Mouse (Mus musculus) lung, postnatal 4 days (tissue): Measurements from ENCODE around the gene Zfp74.
"Not testable (repeated sequence)": the region's sequence is repeated elsewhere in the genome, so short reads cannot be mapped to it uniquely, and the experiment has no call there.

Source experiments
- DNase-seq, 2 experiments: peaks; one replicate each; pipeline ENCODE4 v3.0.0; 2021

The Zfp74 gene

GRCm38 (mm10) chr7:29953513-29954401 is at the start of gene Zfp74:
Zfp74 (minus strand) TSS chr7:29954089.
- peak; percentile 81 to 85 for DNase-seq

- DNase-seq = no peak
Measured at GRCm38 (mm10) chr7:30000601-30001000, 46.7 kb upstream of the Zfp74 start.

- no peak for DNase-seq
Measured at GRCm38 (mm10) chr7:29995134-29995533, 41.2 kb upstream of the Zfp74 start.

- DNase-seq = no peak
Measured at GRCm38 (mm10) chr7:29993340-29993739, 39.5 kb upstream of the Zfp74 start.

- no peak for DNase-seq
Measured at GRCm38 (mm10) chr7:29992698-29993097, 38.8 kb upstream of the Zfp74 start.

GRCm38 (mm10) chr7:29989031-29989430 is 35.1 kb upstream of the Zfp74 start:
- DNase-seq = no peak

- no peak for DNase-seq
Measured at GRCm38 (mm10) chr7:29987551-29987950, 33.7 kb upstream of the Zfp74 start.

GRCm38 (mm10) chr7:29986101-29986500 is 32.2 kb upstream of the Zfp74 start:
- DNase-seq = no peak

- peak; percentile 96 to 98 for DNase-seq
Measured at GRCm38 (mm10) chr7:29983690-29984380, 29.9 kb upstream of the Zfp74 start, which contains the start of gene Zfp568. Zfp568 (plus strand) TSS chr7:29983955.

GRCm38 (mm10) chr7:29983340-29983689 is 29.4 kb upstream of the Zfp74 start:
- no peak for DNase-seq

- peak; percentile 7 to 22 for DNase-seq
Measured at GRCm38 (mm10) chr7:29982931-29983330, 29.0 kb upstream of the Zfp74 start.

GRCm38 (mm10) chr7:29982341-29982740 is 28.5 kb upstream of the Zfp74 start:
- DNase-seq = no peak

- DNase-seq = peak in 1 of 2 experiments; percentile 20
Measured at GRCm38 (mm10) chr7:29981860-29982259, 28.0 kb upstream of the Zfp74 start.

- peak in 1 of 2 experiments; percentile 6 for DNase-seq
Measured at GRCm38 (mm10) chr7:29981455-29981854, 27.6 kb upstream of the Zfp74 start.

- no peak for DNase-seq
Measured at GRCm38 (mm10) chr7:29980761-29981160, 26.9 kb upstream of the Zfp74 start.

- no peak for DNase-seq
Measured at GRCm38 (mm10) chr7:29970686-29971085, 16.8 kb upstream of the Zfp74 start.

- not testable (repeated sequence) for DNase-seq
Measured at GRCm38 (mm10) chr7:29965115-29965810, 11.4 kb upstream of the Zfp74 start.

GRCm38 (mm10) chr7:29959004-29959403 is 5.1 kb upstream of the Zfp74 start:
- DNase-seq = no peak

- DNase-seq = no peak
Measured at GRCm38 (mm10) chr7:29958125-29958724, 4.3 kb upstream of the Zfp74 start.

GRCm38 (mm10) chr7:29956257-29956656 is 2.4 kb upstream of the Zfp74 start:
- DNase-seq = peak; percentile 17 to 58

- peak; percentile 27 to 67 for DNase-seq
Measured at GRCm38 (mm10) chr7:29954731-29955130, 842 bp upstream of the Zfp74 start.

GRCm38 (mm10) chr7:29953086-29953485 is 803 bp downstream of the Zfp74 start:
- no peak for DNase-seq

GRCm38 (mm10) chr7:29944201-29944600 is 9.7 kb downstream of the Zfp74 start:
- no peak for DNase-seq
